Mouse (Mus musculus) kidney, postnatal 25 days (tissue): Measurements from ENCODE around the gene Hepacam.
A peak's percentile ranks its signal among the peaks of the same experiment; 100 is the strongest.

Experiments used
- DNase-seq, 2 experiments: peaks; one replicate each; pipeline ENCODE4 v3.0.0; 2021; ENCODE audit warnings: mixed read lengths in 2 of 2

Hepacam gene

GRCm38 (mm10) chr9:37384284-37385182 lies 17.4 kb downstream of the Hepacam start:
- DNase-seq: peak; percentile 37 to 66

GRCm38 (mm10) chr9:37390891-37391290 lies 23.7 kb downstream of the Hepacam start:
- no peak for DNase-seq

- no peak for DNase-seq
Observed at GRCm38 (mm10) chr9:37392071-37392470, 24.9 kb downstream of the Hepacam start.

GRCm38 (mm10) chr9:37393482-37394131 lies 26.5 kb downstream of the Hepacam start:
- DNase-seq: no peak

GRCm38 (mm10) chr9:37400585-37400984 lies 33.4 kb downstream of the Hepacam start:
- DNase-seq: peak; percentile 39 to 84

- DNase-seq: peak; percentile 67 to 83
Observed at GRCm38 (mm10) chr9:37401802-37402201, 34.7 kb downstream of the Hepacam start, which contains the start of gene Robo4. Gene Robo4 (plus strand): TSS chr9:37401897.

- no peak for DNase-seq
Observed at GRCm38 (mm10) chr9:37402501-37402900, 35.4 kb downstream of the Hepacam start.

GRCm38 (mm10) chr9:37403011-37403410 lies 35.9 kb downstream of the Hepacam start:
- no peak for DNase-seq

- no peak for DNase-seq
Observed at GRCm38 (mm10) chr9:37406372-37406771, 39.2 kb downstream of the Hepacam start.

GRCm38 (mm10) chr9:37407850-37408502 lies 40.8 kb downstream of the Hepacam start:
- DNase-seq: peak in 1 of 2 experiments; percentile 63

- DNase-seq: no peak
Observed at GRCm38 (mm10) chr9:37409698-37410445, 42.7 kb downstream of the Hepacam start.

GRCm38 (mm10) chr9:37412989-37413388 lies 45.8 kb downstream of the Hepacam start:
- DNase-seq: peak in 1 of 2 experiments; percentile 63

- no peak for DNase-seq
Observed at GRCm38 (mm10) chr9:37414666-37415065, 47.5 kb downstream of the Hepacam start.

GRCm38 (mm10) chr9:37418791-37419190 lies 51.6 kb downstream of the Hepacam start:
- DNase-seq: peak in 1 of 2 experiments; percentile 33

GRCm38 (mm10) chr9:37420676-37421075 lies 53.5 kb downstream of the Hepacam start:
- peak; percentile 93 for DNase-seq

GRCm38 (mm10) chr9:37421239-37421638 lies 54.1 kb downstream of the Hepacam start:
- peak in 1 of 2 experiments; percentile 61 for DNase-seq

- DNase-seq: no peak
Observed at GRCm38 (mm10) chr9:37429326-37429725, 62.2 kb downstream of the Hepacam start.

- DNase-seq: peak; percentile 87 to 94
Observed at GRCm38 (mm10) chr9:37430582-37430981, 63.4 kb downstream of the Hepacam start.

- peak; percentile 89 for DNase-seq
Observed at GRCm38 (mm10) chr9:37432026-37432666, 65.0 kb downstream of the Hepacam start.

GRCm38 (mm10) chr9:37432720-37433421 lies 65.7 kb downstream of the Hepacam start, which contains the start of gene Robo3:
Gene Robo3 (minus strand): TSS chr9:37433246.
- no peak for DNase-seq
